Mouse (Mus musculus): ENCODE data around the gene Gm11361. TPM values are rescaled to one million over a fixed set of nuclear protein-coding genes. Genes with fewer than 3 reads are reported as not detected.

Gm11361 gene
- 2.2 and 4.1 TPM in 2 replicates for polyA plus RNA-seq (2012; rRNA removed)

DNA sequence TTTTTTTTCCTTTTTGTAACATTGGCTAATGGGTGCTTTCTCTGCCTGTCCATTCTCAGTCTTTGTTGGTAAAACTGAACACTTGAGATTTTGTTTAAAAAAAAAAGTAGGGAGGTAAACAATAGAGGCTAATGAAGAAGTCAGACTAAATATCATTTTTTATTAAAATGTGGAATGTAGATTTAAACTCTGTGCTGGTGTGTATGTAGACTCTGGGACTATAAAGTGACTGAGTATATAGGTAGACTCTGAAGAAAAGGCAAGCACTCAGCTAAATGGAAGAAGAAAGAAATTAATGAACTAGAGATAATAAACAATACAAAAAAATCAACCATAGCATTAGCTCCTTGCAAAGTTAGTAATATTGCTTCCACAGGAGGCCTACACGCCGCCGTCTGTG is at the start of gene Gm11361:
Gene Gm11361 (plus strand): TSS at position 301 of the 400 bp plus-strand sequence.
- DNase-seq (ENCODE audit: low read depth): no peak

DNA sequence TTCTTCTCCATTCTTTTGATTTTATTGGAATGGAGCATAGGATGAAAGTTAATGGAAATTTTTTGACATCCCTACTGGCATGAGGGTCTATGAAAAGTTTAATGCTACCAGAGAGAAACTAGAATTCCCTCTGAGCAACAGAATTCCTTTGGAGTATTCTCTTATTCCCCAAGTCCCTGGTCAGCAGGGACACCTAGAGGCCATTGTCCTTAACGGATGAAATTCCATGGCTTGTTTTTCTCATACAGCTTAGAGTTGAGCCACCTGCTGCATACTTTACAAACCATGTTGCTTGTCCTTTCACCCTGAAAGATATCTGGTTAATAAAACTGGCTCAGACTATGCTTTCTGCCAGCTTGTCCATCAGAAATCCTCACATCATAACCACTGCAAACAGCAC is 7.1 kb downstream of the Gm11361 start:
- DNase-seq (ENCODE audit: low read depth): no peak

DNA sequence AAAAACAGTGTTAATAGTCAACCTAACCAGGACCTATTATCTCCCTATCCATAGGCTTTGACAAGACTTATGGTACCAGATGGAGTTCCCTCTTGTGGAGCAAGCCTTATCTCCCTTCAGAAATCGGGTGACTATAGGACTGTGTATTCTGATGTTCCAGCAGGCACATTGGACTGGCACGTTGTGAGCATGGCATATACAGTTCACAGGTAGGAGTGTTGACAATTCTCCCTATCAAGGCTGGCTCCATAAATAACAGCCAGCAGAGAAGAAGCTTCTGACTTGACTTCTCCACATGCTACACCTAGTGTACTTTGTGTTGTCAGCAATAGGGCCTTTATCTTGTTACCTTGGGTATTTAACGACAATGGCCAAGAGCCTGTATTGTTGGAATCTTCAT is 30.0 kb downstream of the Gm11361 start:
- no peak for DNase-seq (ENCODE audit: low read depth)

DNA sequence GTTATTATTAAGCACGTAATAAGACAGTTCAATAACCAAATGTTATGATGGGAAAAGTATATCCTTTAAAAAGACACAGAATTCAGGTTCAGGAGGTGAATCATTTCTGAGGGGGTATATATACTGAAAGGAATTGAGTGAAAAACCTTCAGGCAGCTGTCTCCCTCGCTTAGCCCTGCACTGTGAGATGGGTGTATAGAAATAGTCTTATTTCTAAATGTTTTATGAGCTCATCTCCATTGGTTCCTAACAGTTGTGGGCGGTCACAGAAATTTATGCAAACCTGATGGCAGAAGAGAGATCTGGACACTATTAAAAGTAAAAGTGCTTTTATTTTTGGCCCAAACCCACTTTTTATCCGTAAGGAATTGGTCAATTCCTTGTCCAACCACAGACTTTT is 36.9 kb downstream of the Gm11361 start:
- DNase-seq (ENCODE audit: low read depth): no peak

DNA sequence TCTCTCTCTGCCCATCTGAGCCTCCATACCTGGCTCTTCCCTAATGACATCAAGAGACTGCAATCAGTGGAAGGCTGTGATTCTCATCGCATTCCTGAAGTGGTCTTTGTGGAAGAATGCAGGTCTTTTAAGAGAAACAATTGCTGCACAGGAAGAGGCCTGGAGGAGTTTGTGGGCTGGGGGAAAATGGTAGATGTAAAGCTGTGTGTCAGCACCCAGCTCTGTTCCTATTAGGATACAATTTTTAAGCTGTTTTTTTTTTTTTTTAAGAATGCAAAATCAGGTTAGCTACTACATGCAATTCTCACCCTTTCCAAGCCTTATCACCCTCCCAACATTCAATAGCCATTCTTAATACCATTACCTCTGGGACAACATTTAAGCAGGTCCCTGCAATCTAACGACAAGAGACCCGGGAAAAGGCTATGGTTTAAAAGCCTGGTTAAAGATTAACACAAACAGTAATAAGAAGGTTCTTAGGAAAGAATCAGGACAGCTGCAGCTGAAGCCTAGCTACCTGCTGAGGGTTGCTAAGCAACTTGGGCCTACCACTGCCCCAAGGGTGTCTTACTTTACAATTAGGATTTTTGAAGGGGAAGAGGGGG is 37.5 kb downstream of the Gm11361 start:
- no peak for DNase-seq (ENCODE audit: low read depth)

DNA sequence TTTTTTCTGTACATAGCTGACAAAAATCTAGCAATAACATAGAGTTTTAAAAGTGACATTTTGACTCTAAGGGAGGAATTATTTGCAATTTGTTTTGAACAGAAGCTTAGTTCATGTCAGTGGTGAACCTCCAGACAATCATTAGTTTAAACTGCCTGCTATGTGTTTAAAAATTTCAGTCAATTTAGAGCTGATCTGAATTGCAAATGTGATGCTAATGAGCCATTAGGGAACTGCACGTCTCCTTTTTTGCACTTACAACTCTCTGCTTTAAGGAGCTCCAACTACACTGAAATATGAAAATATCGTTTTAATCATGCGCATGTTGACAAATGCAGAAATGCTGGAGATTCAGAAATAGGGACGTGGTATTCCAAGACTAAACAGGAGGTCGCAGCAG is 38.2 kb downstream of the Gm11361 start:
- no peak for DNase-seq (ENCODE audit: low read depth)

DNA sequence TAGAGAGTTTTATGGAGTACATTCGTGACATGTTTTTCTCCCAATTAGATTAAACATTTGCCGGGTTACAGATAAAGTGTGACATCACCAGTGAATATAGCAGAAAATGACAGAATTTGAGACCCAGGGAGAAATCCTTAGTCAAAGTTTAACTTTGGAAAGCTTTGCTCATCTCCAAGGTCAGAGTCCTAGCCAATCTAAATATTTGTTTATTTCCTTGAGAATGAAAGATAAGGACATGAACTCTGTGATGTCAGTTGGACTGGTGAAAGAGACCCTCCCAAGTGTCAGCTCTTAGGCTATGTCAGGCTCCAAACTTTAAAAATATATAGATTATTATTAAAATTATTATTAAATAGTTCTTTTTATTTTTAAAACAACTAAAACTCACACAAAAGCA is 39.8 kb downstream of the Gm11361 start:
- DNase-seq (ENCODE audit: low read depth): no peak

DNA sequence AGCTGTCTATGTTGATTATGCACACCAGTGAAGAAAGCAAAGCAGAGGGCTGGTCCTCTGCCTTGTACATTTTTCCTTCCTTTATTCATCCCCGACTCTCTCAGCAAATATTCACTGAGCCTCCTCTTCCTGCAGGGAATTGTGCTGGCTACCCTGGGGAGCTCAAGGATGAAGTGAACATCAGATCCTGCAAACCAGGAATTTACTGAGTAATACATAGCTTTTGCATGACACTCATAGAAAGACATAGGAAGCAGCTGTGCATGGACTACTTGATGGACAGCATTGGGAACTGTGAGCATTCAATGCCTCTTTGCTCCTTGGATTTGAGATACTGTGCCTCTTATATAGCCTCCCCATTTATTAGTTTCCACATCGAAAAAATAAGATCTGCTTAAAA is 40.2 kb downstream of the Gm11361 start:
- no peak for DNase-seq (ENCODE audit: low read depth)

Other genes with a start within 250 kb of the Gm11361 start
- gene Prl4a1, start 241.3 kb upstream of the Gm11361 start, polyA plus RNA-seq (2012; rRNA removed): not detected in 2 replicates
- gene Prl5a1, start 115.0 kb upstream of the Gm11361 start, polyA plus RNA-seq (2012; rRNA removed): not detected in 2 replicates